Mouse (Mus musculus): Measurements from ENCODE around the gene Muc20. TPM values are rescaled to one million over a fixed set of nuclear protein-coding genes. Genes with fewer than 3 reads are reported as not detected.
A peak's percentile ranks its signal among the peaks of the same experiment; 100 is the strongest.

Muc20 gene
- 1 to 10 TPM in 1 of 2 experiments, under 1 TPM in 1; 0.25 to 2.7 TPM for total RNA-seq (2021)
- long read RNA-seq, experiment 1 = 0 reads
- long read RNA-seq, experiment 2, partial matches to known transcripts = 1 of 1 reads
- long read RNA-seq, experiment 2, other reads (novel, unspliced or antisense) = 0 of 1 reads

- no peak for DNase-seq (ENCODE audit: low spot score in 2 of 2)
These were observed at the start of gene Muc20 for GRCm38 (mm10) chr16:32797426-32797689. TSS of gene Muc20 (minus strand) at chr16:32797435.

GRCm38 (mm10) chr16:32831501-32831900 is 34.3 kb upstream of the Muc20 start:
- DNase-seq (ENCODE audit: low spot score in 2 of 2) = no peak

- DNase-seq (ENCODE audit: low spot score in 2 of 2) = no peak
These were observed 31.9 kb upstream of the Muc20 start for GRCm38 (mm10) chr16:32829104-32829503.

GRCm38 (mm10) chr16:32826521-32826920 is 29.3 kb upstream of the Muc20 start:
- DNase-seq (ENCODE audit: low spot score in 2 of 2) = no peak

GRCm38 (mm10) chr16:32825380-32825779 is 28.1 kb upstream of the Muc20 start:
- DNase-seq (ENCODE audit: low spot score in 2 of 2) = no peak

- no peak for DNase-seq (ENCODE audit: low spot score in 2 of 2)
These were observed 26.8 kb upstream of the Muc20 start for GRCm38 (mm10) chr16:32824061-32824460.

GRCm38 (mm10) chr16:32823487-32823886 is 26.3 kb upstream of the Muc20 start:
- DNase-seq (ENCODE audit: low spot score in 2 of 2) = no peak

- DNase-seq (ENCODE audit: low spot score in 2 of 2) = no peak
These were observed 25.6 kb upstream of the Muc20 start for GRCm38 (mm10) chr16:32822881-32823280.

- no peak for DNase-seq (ENCODE audit: low spot score in 2 of 2)
These were observed 25.2 kb upstream of the Muc20 start for GRCm38 (mm10) chr16:32822450-32822827.

- no peak for DNase-seq (ENCODE audit: low spot score in 2 of 2)
These were observed 24.7 kb upstream of the Muc20 start for GRCm38 (mm10) chr16:32821772-32822449.

GRCm38 (mm10) chr16:32818441-32818840 is 21.2 kb upstream of the Muc20 start:
- DNase-seq (ENCODE audit: low spot score in 2 of 2) = no peak

- no peak for DNase-seq (ENCODE audit: low spot score in 2 of 2)
These were observed 20.8 kb upstream of the Muc20 start for GRCm38 (mm10) chr16:32818036-32818435.

GRCm38 (mm10) chr16:32815160-32815605 is 17.9 kb upstream of the Muc20 start:
- no peak for DNase-seq (ENCODE audit: low spot score in 2 of 2)

- no peak for DNase-seq (ENCODE audit: low spot score in 2 of 2)
These were observed 17.3 kb upstream of the Muc20 start for GRCm38 (mm10) chr16:32814539-32814938.

- no peak for DNase-seq (ENCODE audit: low spot score in 2 of 2)
These were observed 16.5 kb upstream of the Muc20 start for GRCm38 (mm10) chr16:32813771-32814170.

- DNase-seq (ENCODE audit: low spot score in 2 of 2) = no peak
These were observed 16.1 kb upstream of the Muc20 start for GRCm38 (mm10) chr16:32813362-32813761.

- peak; percentile 64 to 73 for DNase-seq (ENCODE audit: low spot score in 2 of 2)
These were observed 15.7 kb upstream of the Muc20 start for GRCm38 (mm10) chr16:32812888-32813361.

GRCm38 (mm10) chr16:32810321-32810720 is 13.1 kb upstream of the Muc20 start, which contains the start of gene Smbd1:
TSS of gene Smbd1 (minus strand) at chr16:32810477.
- no peak for DNase-seq (ENCODE audit: low spot score in 2 of 2)

- no peak for DNase-seq (ENCODE audit: low spot score in 2 of 2)
These were observed 10.4 kb upstream of the Muc20 start for GRCm38 (mm10) chr16:32807408-32808185.

- DNase-seq (ENCODE audit: low spot score in 2 of 2) = no peak
These were observed 7.9 kb upstream of the Muc20 start for GRCm38 (mm10) chr16:32805151-32805550.

- DNase-seq (ENCODE audit: low spot score in 2 of 2) = no peak
These were observed 6.7 kb upstream of the Muc20 start for GRCm38 (mm10) chr16:32803901-32804300.

- peak in 1 of 2 experiments; percentile 23 for DNase-seq (ENCODE audit: low spot score in 2 of 2)
These were observed 6.1 kb upstream of the Muc20 start for GRCm38 (mm10) chr16:32803252-32803853.
